Mouse (Mus musculus) intestine, postnatal 0 days (tissue): ENCODE measurements around the gene Tnfsf13b. TPM values are rescaled to one million over a fixed set of nuclear protein-coding genes. Genes with fewer than 3 reads are reported as not detected.

ENCODE experiments used
- ATAC-seq: fragments of 200-750 bp; cut with Nextera tagmentation; 2 replicates; pipeline ENCODE4 v1.8.0; 2017; ENCODE audit warnings: mild to moderate bottlenecking, moderate TSS enrichment, moderate library complexity
- H3K27ac ChIP-seq: fragments of 300-500 bp; sonication (generic); 2 replicates; pipeline ENCODE4 v1.5.1; 2014; ENCODE audit warnings: mild to moderate bottlenecking, low read depth, low read length, moderate library complexity
- H3K27me3 ChIP-seq: fragments of 300-500 bp; sonication (generic); replicated peaks from 2 replicates; pipeline ENCODE4 v1.6.1; 2014; ENCODE audit warnings: low read length, mixed read lengths; ENCODE audit not compliant: control insufficient read depth, insufficient read depth
- H3K36me3 ChIP-seq: fragments of 300-500 bp; sonication (generic); 2 replicates; pipeline ENCODE4 v1.6.1; 2014; ENCODE audit warnings: mild to moderate bottlenecking, moderate library complexity; ENCODE audit not compliant: control insufficient read depth, insufficient read depth
- H3K4me1 ChIP-seq: fragments of 300-500 bp; sonication (generic); replicated peaks from 2 replicates; pipeline ENCODE4 v1.6.1; 2014; ENCODE audit warnings: antibody characterized with exemption, low read length, mixed read lengths; ENCODE audit not compliant: control insufficient read depth, insufficient read depth
- H3K4me2 ChIP-seq: fragments of 300-500 bp; sonication (generic); replicated peaks from 2 replicates; pipeline ENCODE4 v1.6.1; 2014; ENCODE audit warnings: low read depth, mild to moderate bottlenecking, moderate library complexity
- H3K4me3 ChIP-seq: fragments of 300-500 bp; sonication (generic); 2 replicates; pipeline ENCODE4 v1.5.1; 2014; ENCODE audit warnings: low read depth, low read length
- H3K9ac ChIP-seq: fragments of 300-500 bp; sonication (generic); 2 replicates; pipeline ENCODE4 v1.6.1; 2014; ENCODE audit warnings: mild to moderate bottlenecking, low read depth, low read length
- H3K9me3 ChIP-seq: fragments of 300-500 bp; sonication (generic); 2 replicates; pipeline ENCODE4 v1.6.1; 2016; ENCODE audit warnings: mixed run types; ENCODE audit not compliant: control insufficient read depth
- CTCF ChIP-seq: sonication (generic); IDR thresholded peaks from 2 replicates; pipeline ENCODE4 v1.5.1; 2016; ENCODE audit warnings: low read depth, mild to moderate bottlenecking, control low read depth, antibody characterized with exemption, moderate library complexity
- WGBS: fragments of 180-500 bp; shearing (Covaris S2); extraction: QIAGEN DNeasy Blood & Tissue Kit; methylation state at CpG from one replicate; pipeline ENCODE4 v1.1.7; 2014; 5-methylcytosine and 5-hydroxymethylcytosine counted together
- polyA plus RNA-seq: library from polyadenylated mRNA; unstranded; fragments of >200 nt; fragmentation: Nextera tagmentation; extraction: Ambion mirVana; gene quantifications from 2 replicates; pipeline ENCODE4 v1.2.1, GENCODE M21; 2015

Gene Tnfsf13b
- polyA plus RNA-seq, 1 experiment from 2014 or later, result 2.0 TPM

- H3K9me3 ChIP-seq, result no peaks in the 10 kb centered on the region
- H3K27ac ChIP-seq, result no peak overlapping the region
- no peak overlapping the region for H3K9ac ChIP-seq
- WGBS, result 19% methylated on average over 1 of the region's 1 CpGs
- H3K4me2 ChIP-seq, result no peak overlapping the region
- H3K4me3 ChIP-seq, result no peak overlapping the region
- no peaks in the 10 kb centered on the region for H3K27me3 ChIP-seq
- no peaks in the 10 kb centered on the region for H3K4me1 ChIP-seq
- TF ChIP-seq CTCF, result no peak
- no peaks in the 10 kb centered on the region for H3K36me3 ChIP-seq
- no peak for ATAC-seq
These were observed 54.7 kb downstream of the Tnfsf13b start for GRCm38 (mm10) chr8:10061001-10061400.

GRCm38 (mm10) chr8:10066906-10067305 lies 60.6 kb downstream of the Tnfsf13b start:
- Histone ChIP-seq H3K27ac (no peak overlapping the region), H3K4me3 (no peak overlapping the region), H3K9me3 (no peaks in the 10 kb centered on the region), H3K4me2 (no peak overlapping the region), H3K27me3 (no peaks in the 10 kb centered on the region), H3K4me1 (no peaks in the 10 kb centered on the region), H3K9ac (no peak overlapping the region), H3K36me3 (no peaks in the 10 kb centered on the region)
- no peak for TF ChIP-seq CTCF
- no peak for ATAC-seq
- 66% methylated on average over 11 of the region's 11 CpGs for WGBS

- no peak overlapping the region for H3K4me2 ChIP-seq
- no peak overlapping the region for H3K4me3 ChIP-seq
- no peak for ATAC-seq
- no peaks in the 10 kb centered on the region for H3K9me3 ChIP-seq
- no peaks in the 10 kb centered on the region for H3K27me3 ChIP-seq
- no peaks in the 10 kb centered on the region for H3K4me1 ChIP-seq
- TF ChIP-seq CTCF, result no peak
- 91% methylated on average over 7 of the region's 7 CpGs for WGBS
- H3K36me3 ChIP-seq, result no peaks in the 10 kb centered on the region
- H3K27ac ChIP-seq, result no peak overlapping the region
- H3K9ac ChIP-seq, result no peak overlapping the region
These were observed 61.5 kb downstream of the Tnfsf13b start for GRCm38 (mm10) chr8:10067775-10068174.

- 92% methylated on average over 2 of the region's 2 CpGs for WGBS
- no peak overlapping the region for H3K9ac ChIP-seq
These were observed 66.1 kb downstream of the Tnfsf13b start for GRCm38 (mm10) chr8:10072347-10072746.

More at GRCm38 (mm10) chr8:10072347-10072746, 66.1 kb downstream of the Tnfsf13b start:
- no peak overlapping the region for H3K27ac ChIP-seq
- no peaks in the 10 kb centered on the region for H3K9me3 ChIP-seq
- no peaks in the 10 kb centered on the region for H3K4me1 ChIP-seq
- H3K27me3 ChIP-seq, result no peaks in the 10 kb centered on the region
- no peak overlapping the region for H3K4me3 ChIP-seq
- ATAC-seq, result no peak
- no peak overlapping the region for H3K4me2 ChIP-seq
- no peak for TF ChIP-seq CTCF
- H3K36me3 ChIP-seq, result no peaks in the 10 kb centered on the region

Other genes starting within 250 kb of the Tnfsf13b start
- 0.96 and 1.1 TPM in 2 replicates for gene Fam155a, start 235.3 kb upstream of the Tnfsf13b start, polyA plus RNA-seq
- gene Gm10217, start 142.2 kb upstream of the Tnfsf13b start, polyA plus RNA-seq, result not detected in 2 replicates
- gene Lig4, start 28.8 kb upstream of the Tnfsf13b start, polyA plus RNA-seq, result 3.0 and 3.5 TPM in 2 replicates
- gene Abhd13, start 28.8 kb upstream of the Tnfsf13b start, polyA plus RNA-seq, result 14.6 and 14.8 TPM in 2 replicates
- 0.05 TPM in 1 of 2 replicates, not detected in the other for gene Myo16, start 147.4 kb downstream of the Tnfsf13b start, polyA plus RNA-seq